Mouse (Mus musculus) cerebellum, adult 9-11 months (tissue): Measurements from ENCODE around the gene Sema3e.
A peak's percentile ranks its signal among the peaks of the same experiment; 100 is the strongest.

Source experiments
- DNase-seq: peaks from one replicate; pipeline ENCODE4 v3.0.0; 2022

Gene Sema3e

GRCm38 (mm10) chr5:14088100-14088499 is 63.0 kb downstream of the Sema3e start:
- DNase-seq = no peak

GRCm38 (mm10) chr5:14089875-14090608 is 65.0 kb downstream of the Sema3e start:
- DNase-seq = no peak

GRCm38 (mm10) chr5:14090609-14090969 is 65.5 kb downstream of the Sema3e start:
- no peak for DNase-seq

- no peak for DNase-seq
Measured at GRCm38 (mm10) chr5:14092262-14092776, 67.2 kb downstream of the Sema3e start.

GRCm38 (mm10) chr5:14096196-14096595 is 71.1 kb downstream of the Sema3e start:
- no peak for DNase-seq

- no peak for DNase-seq
Measured at GRCm38 (mm10) chr5:14098677-14099076, 73.6 kb downstream of the Sema3e start.

GRCm38 (mm10) chr5:14107365-14107764 is 82.3 kb downstream of the Sema3e start:
- DNase-seq = no peak

- no peak for DNase-seq
Measured at GRCm38 (mm10) chr5:14109001-14109400, 83.9 kb downstream of the Sema3e start.

GRCm38 (mm10) chr5:14111401-14111800 is 86.3 kb downstream of the Sema3e start:
- no peak for DNase-seq

- no peak for DNase-seq
Measured at GRCm38 (mm10) chr5:14121902-14122301, 96.8 kb downstream of the Sema3e start.

GRCm38 (mm10) chr5:14126591-14126990 is 101.5 kb downstream of the Sema3e start:
- DNase-seq = no peak

GRCm38 (mm10) chr5:14135929-14136328 is 110.9 kb downstream of the Sema3e start:
- DNase-seq = no peak

- DNase-seq = no peak
Measured at GRCm38 (mm10) chr5:14138725-14139124, 113.6 kb downstream of the Sema3e start.

GRCm38 (mm10) chr5:14162579-14162978 is 137.5 kb downstream of the Sema3e start:
- no peak for DNase-seq

- DNase-seq = no peak
Measured at GRCm38 (mm10) chr5:14163280-14163679, 138.2 kb downstream of the Sema3e start.

- DNase-seq = no peak
Measured at GRCm38 (mm10) chr5:14167776-14168175, 142.7 kb downstream of the Sema3e start.

GRCm38 (mm10) chr5:14173355-14174183 is 148.5 kb downstream of the Sema3e start:
- DNase-seq = no peak

- no peak for DNase-seq
Measured at GRCm38 (mm10) chr5:14180571-14180970, 155.5 kb downstream of the Sema3e start.

GRCm38 (mm10) chr5:14182156-14182555 is 157.1 kb downstream of the Sema3e start:
- no peak for DNase-seq

- DNase-seq = peak; percentile 5
Measured at GRCm38 (mm10) chr5:14195172-14195819, 170.2 kb downstream of the Sema3e start.

- no peak for DNase-seq
Measured at GRCm38 (mm10) chr5:14198344-14199040, 173.4 kb downstream of the Sema3e start.

GRCm38 (mm10) chr5:14206794-14207193 is 181.7 kb downstream of the Sema3e start:
- DNase-seq = no peak

GRCm38 (mm10) chr5:14209962-14210361 is 184.9 kb downstream of the Sema3e start:
- no peak for DNase-seq
